Mouse (Mus musculus) left cerebral cortex, postnatal 14 days (tissue): ENCODE measurements around the gene Ryr3. TPM values are rescaled to one million over a fixed set of nuclear protein-coding genes. Genes with fewer than 3 reads are reported as not detected.

Experiments
- DNase-seq, 2 experiments: peaks; one replicate each; pipeline ENCODE4 v3.0.0; 2021 to 2022; ENCODE audit warnings: low spot score in 2 of 2, mixed read lengths in 1 of 2
- intact Hi-C: fragments of 180-260 bp; cut with DNase I; formaldehyde crosslinking; loops from one replicate; pipeline ENCODE4 v1.15.1; 2025
- total RNA-seq, 2 experiments: library from RNA; stranded (reverse); gene quantifications; 2 replicates each; pipeline ENCODE4 v1.2.3; 2021

Ryr3 gene
- total RNA-seq, 2 experiments from 2014 or later, result 29.7 to 34.7 TPM

GRCm38 (mm10) chr2:112966807-112967625 is 249.9 kb downstream of the Ryr3 start:
- intact Hi-C loops, result no loop called here
- DNase-seq, result no peak

DNA sequence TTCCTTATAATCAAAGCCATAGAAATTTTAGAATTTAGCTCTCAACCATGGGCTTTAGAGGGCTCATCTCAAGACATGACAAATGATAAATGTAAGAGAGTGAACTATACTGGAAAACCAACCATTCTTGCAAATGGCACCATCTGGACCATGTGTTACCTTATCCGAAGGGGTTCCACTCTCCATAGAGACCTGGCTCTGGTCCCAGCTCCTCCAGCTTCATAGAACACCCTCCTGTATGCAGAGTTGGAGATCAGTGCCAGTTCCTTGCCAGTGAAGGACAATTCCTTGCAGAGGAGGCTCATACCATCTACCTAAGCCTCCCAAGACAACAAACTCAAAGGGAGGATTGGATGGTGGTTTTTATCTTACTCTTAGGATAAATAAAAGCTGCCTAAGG is 268.0 kb downstream of the Ryr3 start:
- intact Hi-C loops, result no loop called here
- no peak for DNase-seq

- intact Hi-C loops, result no loop called here
Observed at GRCm38 (mm10) chr2:112931776-112932175, 285.1 kb downstream of the Ryr3 start.

GRCm38 (mm10) chr2:112913796-112914195 is 303.1 kb downstream of the Ryr3 start:
- no peak for DNase-seq

More at GRCm38 (mm10) chr2:112931776-112932175, 285.1 kb downstream of the Ryr3 start:
- DNase-seq, result no peak

GRCm38 (mm10) chr2:112912611-112913010 is 304.3 kb downstream of the Ryr3 start:
- intact Hi-C loops, result no loop called here
- DNase-seq, result no peak

More at GRCm38 (mm10) chr2:112913796-112914195, 303.1 kb downstream of the Ryr3 start:
- intact Hi-C loops, result no loop called here

DNA sequence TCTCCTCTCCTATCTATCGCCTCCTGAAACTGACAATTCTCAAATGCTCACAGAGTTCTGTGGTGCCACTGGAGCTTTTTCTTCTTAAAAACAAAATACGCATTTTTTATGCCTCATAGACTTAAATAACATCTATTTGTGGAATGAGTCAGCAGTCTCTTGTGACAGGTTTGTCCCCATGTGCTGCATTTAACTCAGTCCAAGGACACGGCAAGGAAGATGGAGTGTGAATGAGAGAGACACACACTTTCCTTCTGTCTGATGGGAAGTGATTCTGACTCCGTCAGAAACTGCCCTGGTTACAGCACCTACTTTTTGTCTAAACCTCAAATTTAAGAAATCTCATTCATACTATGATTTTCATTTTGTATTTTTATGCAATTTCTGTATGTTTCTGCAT is 306.3 kb downstream of the Ryr3 start:
- intact Hi-C loops, result no loop called here
- peak; percentile 15 to 43 for DNase-seq

- intact Hi-C loops, result no loop called here
- no peak for DNase-seq
Observed at GRCm38 (mm10) chr2:112909142-112909541, 307.8 kb downstream of the Ryr3 start.

- intact Hi-C loops, result no loop called here
- no peak for DNase-seq
Observed at GRCm38 (mm10) chr2:112900747-112901146, 316.1 kb downstream of the Ryr3 start.

DNA sequence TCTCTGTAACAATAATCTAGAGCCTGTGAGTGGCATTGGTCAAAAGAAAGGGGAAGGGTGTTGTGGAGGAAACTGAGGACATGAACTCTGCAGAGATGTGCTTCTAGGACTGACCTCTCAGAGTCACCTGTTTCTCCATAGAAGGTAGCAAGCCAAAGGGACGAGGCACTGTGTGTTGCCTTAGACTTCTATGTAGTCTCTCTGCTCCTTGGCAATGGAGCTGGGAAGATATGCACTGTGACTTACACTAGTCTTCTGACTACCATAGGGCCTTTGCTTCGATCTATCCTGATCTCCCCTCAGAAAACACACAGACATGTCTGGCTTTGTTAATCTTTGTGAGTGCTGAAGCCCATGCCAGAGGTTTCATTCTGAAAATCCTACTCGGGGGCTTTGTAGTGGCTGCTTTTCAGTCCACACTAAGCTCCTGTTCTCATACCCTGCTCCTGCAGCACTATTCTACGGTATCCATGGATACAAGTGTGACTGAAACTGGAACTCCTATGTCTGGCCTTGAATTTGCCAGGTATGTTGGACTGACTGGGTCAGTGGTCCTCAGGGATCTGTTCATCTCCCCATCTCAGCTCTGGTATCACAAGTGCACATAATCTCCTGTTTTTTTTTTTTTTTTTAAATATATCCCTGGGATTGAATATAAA is 332.3 kb downstream of the Ryr3 start:
- no peak for DNase-seq
- intact Hi-C loops, result no loop called here

GRCm38 (mm10) chr2:112881805-112882204 is 335.1 kb downstream of the Ryr3 start:
- intact Hi-C loops, result no loop called here
- no peak for DNase-seq

DNA sequence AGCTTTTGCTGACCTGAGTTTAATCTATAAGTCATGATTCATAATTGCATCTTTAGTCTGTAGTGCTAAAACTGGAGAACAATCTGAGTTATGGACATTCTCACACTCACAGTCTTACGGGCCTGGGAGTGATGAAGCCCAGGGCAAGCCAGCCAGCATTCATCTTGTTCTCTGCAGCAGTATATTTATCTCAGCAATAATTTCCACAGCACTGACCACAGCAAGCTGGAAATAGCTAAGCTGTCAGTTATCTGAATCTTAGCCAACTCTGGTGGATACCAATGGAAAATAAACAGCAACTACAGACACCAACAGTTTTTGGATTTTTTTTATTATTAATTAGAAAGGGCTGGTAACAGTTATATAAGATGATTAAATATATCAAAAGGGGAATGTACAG is 335.5 kb downstream of the Ryr3 start:
- intact Hi-C loops, result no loop called here
- DNase-seq, result no peak

GRCm38 (mm10) chr2:112877404-112877803 is 339.5 kb downstream of the Ryr3 start:
- DNase-seq, result no peak
- intact Hi-C loops, result no loop called here

- no peak for DNase-seq
- intact Hi-C loops, result no loop called here
Observed at GRCm38 (mm10) chr2:112866043-112866551, 350.8 kb downstream of the Ryr3 start.

GRCm38 (mm10) chr2:112861792-112862191 is 355.1 kb downstream of the Ryr3 start:
- intact Hi-C loops, result no loop called here
- DNase-seq, result peak in 1 of 2 experiments; percentile 34

GRCm38 (mm10) chr2:112845583-112846512 is 371.0 kb downstream of the Ryr3 start:
- no peak for DNase-seq
- intact Hi-C loops, result no loop called here

DNA sequence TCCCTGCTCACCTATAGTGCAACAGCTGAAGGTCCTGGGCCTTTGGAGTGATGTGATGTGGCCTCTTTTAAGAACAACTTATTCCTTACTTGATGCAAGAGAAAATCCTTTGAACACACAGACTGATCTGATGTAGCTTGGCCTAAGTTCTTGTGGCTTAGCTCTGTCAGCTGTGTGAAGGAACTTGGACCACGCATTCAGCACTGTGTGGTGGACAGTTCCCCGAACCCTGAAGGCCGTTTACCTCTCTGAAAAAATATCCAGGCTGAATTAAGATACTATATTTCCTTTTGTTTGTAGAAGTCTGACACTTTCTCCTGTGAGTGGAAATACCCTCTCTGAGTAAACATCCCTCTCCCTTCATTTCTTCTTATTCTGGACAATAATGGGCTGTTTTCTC is 374.0 kb downstream of the Ryr3 start:
- intact Hi-C loops, result no loop called here
- no peak for DNase-seq

- intact Hi-C loops, result no loop called here
- no peak for DNase-seq
Observed at GRCm38 (mm10) chr2:112831423-112832305, 385.2 kb downstream of the Ryr3 start.

DNA sequence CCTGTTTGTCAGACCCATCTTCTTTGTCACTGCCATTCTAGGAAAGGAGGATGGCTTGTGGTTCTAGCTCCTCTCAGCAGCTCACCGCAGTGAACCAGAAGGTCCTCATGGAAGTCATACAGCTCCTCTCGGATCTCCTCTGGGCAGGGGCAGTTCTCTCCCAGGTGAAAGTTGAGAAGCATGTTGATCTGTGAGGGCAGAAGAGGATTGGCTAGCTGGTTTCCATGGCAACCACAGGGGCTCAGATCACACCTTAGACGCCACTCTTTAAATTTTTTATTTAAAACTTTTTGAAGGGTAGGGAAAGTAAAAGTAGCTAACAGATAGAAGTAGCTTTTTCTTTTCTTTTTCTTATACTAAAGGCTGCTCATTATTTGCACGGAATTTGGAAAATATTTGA is 390.3 kb downstream of the Ryr3 start:
- intact Hi-C loops, result no loop called here

GRCm38 (mm10) chr2:112822721-112823120 is 394.2 kb downstream of the Ryr3 start:
- DNase-seq, result peak; percentile 19 to 31
- intact Hi-C loops, result no loop called here

More for the DNA sequence above, 390.3 kb downstream of the Ryr3 start:
- DNase-seq, result no peak
